Mouse (Mus musculus) megakaryocyte, adult 5-6 weeks (primary cell): ENCODE measurements around the gene Sgce. TPM values are rescaled to one million over a fixed set of nuclear protein-coding genes. Genes with fewer than 3 reads are reported as not detected.

Experiments
- ATAC-seq: 2 replicates; pipeline ENCODE4 v1.8.0; 2016; ENCODE audit warnings: mild to moderate bottlenecking, inconsistent platforms; ENCODE audit not compliant: poor library complexity, severe bottlenecking
- total RNA-seq, 2 experiments: library from RNA; stranded (forward) in 1 of 2; stranded (reverse) in 1 of 2; fragments of 153-499, 151-499 nt in 1 of 2; fragments of 221-1000, 200-1000 nt in 1 of 2; gene quantifications; 2 replicates each; pipeline versions ENCODE4 v1.2.3 to v1.2.4; 2015 to 2017

Gene Sgce
- total RNA-seq, 2 experiments from 2014 or later = not detected

DNA sequence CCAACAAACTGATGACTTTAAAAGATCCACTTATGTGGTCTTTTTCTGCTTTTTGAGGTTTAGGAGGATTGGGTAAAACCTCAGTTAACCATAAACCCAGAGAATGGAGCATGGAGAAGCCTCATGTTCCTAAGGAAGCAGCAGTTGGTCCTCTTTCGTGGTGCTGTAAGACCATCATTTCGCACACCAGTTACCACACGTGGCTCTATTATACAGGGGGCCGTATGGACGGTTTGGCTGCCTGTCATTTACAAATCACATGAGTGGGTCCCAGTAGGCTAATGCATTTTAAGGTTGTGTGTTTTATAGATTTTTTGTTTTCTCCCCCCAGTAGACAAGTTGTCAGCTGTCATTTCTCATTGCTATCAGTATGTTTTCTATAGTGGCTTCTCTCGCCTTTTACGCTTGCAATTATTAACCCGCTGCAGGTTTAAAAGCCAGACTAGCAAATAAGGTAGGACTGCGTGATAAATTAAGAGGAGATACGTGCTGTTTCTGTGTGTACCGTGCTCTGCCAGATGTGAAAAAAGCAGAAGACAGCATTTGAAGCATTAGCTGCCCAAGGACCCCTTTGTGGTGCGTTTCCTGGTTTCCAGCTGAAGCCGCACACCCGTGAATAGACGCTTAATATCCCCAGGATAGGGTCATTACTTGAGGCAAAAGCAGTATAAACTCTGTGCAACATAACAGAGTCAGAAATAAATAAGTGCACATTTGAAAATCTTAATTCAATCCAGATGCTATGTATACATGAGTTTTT lies 22.8 kb downstream of the Sgce start:
- ATAC-seq = no peak

DNA sequence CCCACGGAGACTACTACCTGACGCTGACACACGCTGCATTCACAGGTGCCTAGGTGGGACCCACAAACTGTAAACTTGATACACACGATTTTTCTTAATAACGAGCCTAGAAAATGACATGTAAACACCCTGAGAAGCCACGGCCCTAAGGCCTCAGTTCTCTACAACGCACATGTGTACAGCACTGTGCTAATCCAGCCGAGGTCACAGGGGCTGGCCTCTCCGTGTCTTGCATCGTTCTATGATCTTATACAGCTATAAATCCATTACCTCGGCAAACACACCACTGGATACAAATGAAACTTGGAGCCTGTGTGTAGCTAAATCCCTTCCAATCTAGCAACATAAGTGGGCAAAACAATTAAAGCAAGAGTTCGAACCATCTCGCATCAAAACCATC lies 24.3 kb downstream of the Sgce start:
- ATAC-seq = no peak

DNA sequence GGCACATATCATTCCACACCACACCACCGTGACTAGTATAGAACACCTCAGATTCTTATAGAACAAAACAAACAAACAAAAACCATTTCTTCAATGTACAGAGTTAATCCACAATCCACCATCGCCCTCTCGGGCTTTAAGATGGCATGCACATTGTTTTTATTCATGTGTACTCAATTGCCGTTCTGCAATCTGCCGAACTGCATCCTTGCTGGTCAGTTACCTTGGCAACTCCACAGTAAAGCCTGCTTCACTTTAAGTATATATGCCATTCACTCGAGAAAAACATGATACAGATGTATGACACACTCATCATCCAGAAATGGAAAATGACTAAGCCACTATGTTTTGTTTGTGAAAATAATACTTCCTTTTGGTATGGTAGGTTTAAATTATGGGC lies 24.9 kb downstream of the Sgce start:
- ATAC-seq = no peak

DNA sequence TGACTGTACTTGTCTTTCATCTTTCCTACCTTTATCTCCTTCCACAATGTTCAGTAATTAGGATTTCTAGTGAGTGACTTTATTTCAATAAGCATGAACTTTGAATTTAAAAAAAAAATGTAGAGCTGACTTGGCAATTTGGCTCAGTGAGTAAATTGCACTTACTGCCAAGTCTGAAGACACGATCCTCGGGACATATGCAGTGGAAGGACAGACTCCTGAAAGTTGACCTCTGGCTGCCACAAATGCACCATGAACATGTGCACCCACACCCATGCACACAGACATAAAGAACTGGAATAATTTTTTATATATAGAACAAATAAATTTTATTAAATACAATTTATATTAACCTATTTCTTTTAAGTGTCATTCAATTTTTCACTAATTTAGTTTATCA lies 29.7 kb downstream of the Sgce start:
- ATAC-seq = no peak

DNA sequence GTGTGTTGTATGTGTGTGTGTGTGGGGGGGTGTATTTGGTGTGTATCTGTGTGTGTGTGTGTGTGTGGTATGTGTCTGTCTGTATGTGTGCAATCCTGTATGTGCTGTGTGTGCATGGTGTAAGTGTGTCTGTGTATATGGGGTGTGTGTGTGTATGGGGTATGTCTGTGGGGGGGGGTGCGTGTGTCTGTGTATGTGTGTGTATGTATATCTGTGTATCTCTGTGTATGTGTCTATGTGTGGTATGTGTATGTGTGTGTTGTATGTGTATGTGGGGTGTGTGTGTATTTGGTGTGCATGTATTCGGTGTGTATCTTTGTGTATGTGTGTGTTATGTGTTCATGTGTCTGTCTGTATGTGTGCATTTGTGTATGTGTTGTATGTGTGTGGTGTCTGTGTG lies 30.8 kb downstream of the Sgce start:
- no peak for ATAC-seq

DNA sequence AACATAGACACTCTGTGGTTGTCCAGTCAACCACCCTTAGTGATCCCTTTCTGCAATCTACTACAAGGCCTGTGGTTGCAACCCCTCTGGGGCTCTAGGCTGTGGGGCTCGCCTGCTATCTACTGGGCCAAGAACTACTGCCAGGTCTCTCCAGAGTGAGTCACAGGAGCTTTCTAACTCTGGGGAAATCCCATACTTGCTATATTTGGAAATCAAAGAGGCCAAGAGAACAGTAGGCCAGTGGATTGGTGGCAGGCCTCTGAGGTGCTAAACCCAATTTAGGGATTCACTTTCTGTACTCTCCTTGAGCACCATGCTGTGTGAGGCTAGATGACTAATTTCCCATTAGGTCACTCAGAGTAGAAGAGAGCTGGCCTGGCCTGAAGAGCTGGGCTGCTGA lies 38.0 kb downstream of the Sgce start:
- ATAC-seq = no peak

DNA sequence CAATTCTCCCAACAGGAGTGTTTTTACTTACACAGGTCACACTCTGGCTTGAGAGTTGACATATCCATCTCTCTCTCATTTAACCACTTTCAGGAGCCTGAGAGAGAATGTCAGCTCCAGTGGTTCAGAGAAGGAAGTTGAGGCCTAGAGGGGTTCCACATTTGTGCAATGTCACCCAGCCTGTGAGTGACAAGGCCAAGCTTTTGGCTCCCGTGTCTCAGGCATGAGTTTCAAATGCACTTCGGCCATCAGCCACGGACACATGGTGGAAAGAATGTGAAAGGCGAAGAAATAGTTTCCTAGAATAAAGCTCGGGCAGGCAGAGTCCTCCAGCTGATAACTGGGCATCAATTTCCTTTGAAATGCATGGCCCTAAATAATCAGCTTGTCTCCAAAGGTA lies 40.6 kb downstream of the Sgce start:
- no peak for ATAC-seq

DNA sequence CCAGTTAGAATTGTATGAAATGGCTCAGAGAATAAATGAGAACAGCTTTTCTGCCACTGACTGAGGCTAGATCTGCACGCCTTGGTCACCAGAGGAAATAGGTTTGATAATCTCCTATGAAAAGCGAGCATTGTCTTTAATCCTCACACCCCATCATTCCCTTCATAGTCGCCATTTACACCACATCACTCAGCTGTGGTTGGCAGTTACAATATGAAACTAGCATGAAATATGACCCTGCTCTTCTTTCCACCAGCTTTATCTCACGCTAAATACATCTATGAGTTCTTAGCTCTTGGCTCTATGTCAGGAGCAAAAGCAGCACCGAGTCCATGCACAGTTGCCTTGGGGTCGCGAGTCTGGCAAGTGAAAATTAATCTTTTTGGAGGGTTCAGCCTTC lies 43.1 kb downstream of the Sgce start:
- ATAC-seq = no peak

DNA sequence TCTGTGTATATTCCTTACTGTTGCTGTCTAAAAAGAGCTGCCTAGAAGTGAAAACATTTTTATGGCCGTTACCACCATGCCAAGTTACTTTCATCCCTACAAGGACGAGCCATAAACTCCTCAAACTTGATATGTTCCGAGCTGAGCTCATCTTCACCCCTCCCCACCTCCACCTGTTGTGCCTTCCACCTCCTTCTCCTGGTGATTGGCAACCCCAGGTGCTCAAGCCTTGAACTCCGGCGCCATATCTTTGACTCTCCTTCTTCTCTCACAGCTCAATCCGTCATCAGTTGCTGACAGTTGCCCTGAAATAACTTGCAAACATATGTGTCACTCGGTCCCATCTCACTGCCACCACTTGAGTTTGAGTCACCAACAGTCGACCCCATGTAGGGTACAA lies 45.4 kb downstream of the Sgce start:
- no peak for ATAC-seq

DNA sequence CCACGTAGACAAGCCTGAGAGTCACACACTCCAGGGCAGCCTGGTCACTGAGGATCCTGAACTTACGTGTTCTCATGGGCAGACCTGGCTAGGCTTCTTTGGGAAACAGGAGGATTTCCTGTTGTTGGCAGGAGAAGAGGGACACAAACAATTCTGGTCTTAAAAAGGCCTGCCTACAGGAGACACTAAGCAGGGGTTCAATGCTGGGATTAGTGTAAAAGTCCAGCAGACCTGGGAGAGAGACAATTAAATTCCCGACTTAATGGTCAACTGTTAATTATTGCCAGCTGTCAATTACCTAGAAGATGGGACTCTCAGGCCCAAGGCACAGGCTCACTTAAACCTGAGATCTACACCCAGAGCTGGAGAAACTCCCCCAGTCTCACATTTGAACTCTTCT lies 51.2 kb downstream of the Sgce start:
- no peak for ATAC-seq

DNA sequence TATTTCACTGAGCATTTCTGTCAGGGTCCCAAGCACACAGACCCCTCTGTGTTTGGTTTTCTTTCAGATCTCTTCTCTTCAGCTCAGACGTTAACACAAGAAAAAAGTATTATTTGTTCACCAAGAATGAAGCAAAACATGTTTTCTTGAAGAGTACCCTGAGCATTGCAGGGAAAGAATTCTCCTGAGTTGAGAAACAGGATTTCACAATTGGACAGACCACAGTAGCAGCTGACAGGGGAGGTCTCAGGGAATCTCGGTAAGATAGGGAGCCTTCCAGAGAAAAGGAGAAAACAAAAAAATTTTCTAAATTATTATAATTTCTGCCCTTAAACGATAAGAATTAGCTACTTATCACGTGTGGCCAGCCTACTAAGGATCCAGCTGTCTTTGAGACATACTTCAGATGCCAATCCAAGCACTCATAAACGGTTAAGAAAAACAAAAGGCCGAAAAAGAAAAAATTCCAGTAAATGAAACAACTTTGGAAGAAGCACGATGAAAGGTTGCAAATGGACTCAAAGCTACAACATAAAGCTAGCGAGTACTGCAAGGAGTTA lies 52.3 kb downstream of the Sgce start:
- no peak for ATAC-seq

DNA sequence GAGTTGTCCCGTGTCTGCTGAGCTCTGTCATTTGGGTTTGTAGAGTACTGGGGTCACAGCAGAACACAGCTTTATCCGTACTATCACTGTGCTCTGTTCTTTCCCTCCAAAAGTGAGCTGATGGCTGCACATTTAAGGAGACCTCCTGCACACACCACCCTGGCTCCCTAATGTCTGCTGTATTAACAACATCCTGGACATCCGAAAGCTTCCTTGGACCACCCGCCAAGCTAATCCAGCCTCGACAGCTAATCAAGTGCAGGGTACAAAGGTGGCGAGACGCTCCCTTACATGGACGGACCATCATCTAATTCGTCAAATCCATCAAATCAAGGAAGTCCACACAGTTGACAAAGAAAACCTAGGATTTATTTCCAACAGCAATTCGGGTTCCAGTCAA lies 53.5 kb downstream of the Sgce start:
- no peak for ATAC-seq

DNA sequence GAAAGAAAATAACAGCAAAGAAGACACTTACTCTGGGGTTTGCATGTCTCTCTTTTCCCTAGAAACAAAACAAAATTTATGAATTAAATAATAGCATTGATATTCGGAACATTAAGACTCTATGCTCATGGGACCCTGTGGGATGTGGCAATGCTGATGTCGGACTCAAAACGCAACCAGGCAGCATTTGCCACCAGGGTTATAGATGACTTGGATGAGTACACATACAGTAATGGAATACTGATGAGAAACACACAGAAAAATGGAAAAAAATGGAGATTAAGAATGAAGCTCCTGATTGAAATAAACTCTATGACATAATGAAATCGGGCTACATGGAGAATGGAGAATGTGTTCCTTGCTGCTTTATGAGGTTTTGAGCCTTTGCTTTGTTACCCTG lies 56.6 kb downstream of the Sgce start:
- ATAC-seq = no peak

DNA sequence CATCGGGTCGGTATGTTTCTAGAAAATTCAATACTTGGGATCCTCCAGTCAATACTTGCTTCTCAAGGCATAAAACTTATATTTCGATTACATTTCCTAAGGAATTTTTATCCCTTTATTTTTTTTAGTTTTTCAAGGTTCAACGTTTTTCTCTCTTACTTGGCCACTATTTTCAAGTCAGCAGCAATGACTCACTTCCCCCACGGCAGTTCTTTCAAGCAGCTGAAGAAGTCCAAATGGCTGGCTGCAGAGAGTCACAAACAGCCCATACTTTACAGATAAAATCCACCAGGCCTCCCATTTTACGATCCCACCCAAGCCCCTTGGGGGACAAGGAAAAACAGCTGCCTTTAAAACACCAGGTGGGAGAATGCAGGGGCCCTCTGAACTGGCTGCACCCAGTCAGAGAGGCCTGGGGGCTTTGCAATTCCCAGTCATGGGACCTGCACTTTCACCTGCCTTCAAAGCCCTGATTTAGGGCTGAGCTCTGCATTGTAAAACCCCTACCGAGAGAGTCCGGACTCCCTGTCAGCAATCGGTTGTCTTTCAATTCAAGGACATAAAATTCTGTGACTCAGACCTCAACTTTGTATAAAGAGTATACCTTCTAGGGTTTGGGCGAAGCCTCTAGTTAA lies 62.2 kb downstream of the Sgce start:
- ATAC-seq = no peak

DNA sequence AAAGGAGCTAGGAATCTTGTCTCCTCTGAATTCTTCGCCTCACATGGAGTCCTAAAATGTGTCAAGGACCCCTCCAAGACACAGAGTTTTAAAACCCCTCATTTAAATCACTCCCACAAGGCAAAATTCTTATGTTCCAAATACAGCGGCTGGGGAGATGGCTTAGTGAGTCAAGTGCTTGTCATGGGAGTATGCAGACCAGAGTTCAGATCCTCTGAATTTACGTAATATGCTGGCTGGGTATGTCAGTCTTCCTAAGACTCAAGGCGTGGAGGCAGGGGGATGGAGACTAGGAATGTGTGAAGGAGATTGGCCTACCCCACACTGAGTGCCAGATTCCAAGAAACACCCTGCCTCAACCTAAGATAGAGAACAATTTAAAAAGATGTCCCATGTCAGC lies 66.4 kb downstream of the Sgce start:
- ATAC-seq = no peak

DNA sequence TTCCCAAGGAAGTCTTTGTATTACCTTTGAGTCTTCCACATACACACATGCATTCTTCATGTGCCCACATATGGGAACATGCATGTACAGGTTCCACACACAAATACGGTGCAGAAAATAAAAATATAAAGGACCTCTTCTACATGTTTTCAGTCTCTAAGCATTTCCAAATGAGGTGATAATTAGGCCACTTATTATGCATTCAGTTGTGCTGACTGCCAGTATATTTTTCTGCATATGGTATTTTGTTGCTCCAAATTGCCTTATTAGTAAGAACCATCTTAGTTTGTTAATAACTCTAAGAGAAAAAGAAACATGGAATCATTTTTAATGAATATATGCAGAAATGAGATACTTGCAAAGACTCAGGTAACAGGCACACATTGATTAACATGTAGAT lies 67.0 kb downstream of the Sgce start:
- no peak for ATAC-seq

DNA sequence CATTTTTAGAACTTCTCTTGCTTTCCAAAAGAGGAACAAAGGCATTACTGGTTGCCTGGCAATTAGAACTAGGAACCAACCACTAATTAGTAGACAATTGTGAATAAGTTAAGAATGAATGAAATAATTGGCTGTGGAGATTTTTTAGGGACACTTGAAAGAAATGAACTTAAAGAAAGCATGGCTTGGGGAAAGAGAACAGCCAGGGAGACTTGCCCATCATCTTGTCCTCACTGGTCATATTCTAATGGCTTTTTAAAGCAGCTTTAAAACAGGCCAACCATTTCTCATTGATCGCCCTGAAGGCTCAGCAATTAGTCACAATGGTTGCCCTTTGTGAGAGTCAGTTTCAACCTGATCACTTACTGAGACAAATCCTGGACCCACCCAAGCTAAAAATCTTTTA lies 69.6 kb downstream of the Sgce start:
- ATAC-seq = no peak

DNA sequence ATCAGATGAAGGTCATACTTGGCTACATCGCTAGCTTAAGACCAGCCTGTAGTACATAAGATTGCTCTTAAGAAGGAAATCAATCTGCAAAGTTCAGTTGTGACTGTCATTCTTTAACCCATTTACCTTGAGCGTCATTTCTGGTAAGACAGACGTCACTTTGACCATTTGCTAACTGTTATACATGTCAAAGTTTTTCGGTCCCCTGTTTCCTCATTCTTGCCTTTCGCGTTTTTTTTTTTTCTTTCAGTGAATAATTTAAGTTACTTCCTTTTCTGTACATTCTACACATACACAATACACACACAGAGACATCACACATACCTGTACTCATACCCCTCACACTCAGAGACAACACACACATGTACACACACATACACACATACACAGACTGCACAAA lies 81.9 kb downstream of the Sgce start:
- ATAC-seq = peak; percentile 43; the same call in 1 of the 2 replicates

DNA sequence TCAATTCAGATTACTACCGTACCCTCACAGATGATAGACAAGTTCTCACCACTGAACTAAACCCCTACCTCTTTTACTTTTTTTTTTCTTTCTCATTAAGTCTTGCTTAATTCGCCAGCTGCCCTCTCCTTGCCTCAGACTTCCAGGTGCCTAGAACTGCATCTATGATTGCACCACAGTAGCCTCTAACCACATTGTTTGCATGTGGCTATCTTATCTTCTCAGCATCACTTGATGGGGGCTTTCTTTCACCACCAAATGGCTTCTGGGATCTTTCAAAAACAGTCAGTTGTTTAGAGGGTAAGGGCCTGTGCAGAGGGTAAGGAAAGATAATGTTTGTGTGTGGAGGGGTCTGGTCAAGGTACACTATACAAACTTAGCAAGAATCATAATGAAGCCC lies 82.7 kb downstream of the Sgce start:
- ATAC-seq = peak; percentile 74

DNA sequence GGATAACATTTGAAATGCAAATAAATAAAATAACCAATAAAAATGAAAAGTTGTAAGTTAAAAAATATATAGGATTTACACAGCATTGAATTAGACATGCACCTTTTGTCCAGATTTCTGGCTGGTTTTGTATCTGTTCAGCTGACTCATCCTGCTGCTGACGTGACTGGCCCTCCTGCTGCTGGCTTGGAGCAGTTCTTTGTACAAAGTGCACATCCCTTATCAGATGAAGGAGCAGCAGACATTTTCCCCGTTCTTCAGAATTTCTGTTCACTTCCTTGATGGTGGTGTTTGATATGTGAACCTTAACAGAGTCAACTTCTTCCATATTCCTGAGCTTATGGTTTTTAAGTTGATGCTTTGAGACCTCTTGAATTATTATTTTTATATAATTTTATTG lies 83.5 kb downstream of the Sgce start:
- ATAC-seq = 0 out of 2 replicates have a peak, but pooled peaks have one; percentile 29

DNA sequence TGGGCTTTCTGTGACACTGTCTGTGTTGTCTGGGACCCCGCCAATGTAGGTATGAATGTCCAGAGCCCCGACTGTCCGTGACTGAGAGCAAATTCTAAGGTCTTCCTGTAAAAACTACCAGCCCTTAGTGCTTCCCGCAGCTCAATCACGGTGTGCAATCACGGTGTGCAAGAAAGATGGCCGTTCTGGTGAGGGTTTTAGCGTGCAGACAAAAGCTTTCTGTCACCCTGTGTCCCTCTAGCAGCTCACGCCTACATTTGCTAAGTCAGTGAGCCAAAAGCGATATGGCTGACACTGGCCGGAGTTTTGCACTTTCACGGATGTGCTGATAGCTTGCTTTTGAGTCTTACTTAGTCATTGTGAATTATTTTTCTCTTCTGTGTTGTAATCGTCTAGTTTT lies 88.1 kb downstream of the Sgce start:
- no peak for ATAC-seq

DNA sequence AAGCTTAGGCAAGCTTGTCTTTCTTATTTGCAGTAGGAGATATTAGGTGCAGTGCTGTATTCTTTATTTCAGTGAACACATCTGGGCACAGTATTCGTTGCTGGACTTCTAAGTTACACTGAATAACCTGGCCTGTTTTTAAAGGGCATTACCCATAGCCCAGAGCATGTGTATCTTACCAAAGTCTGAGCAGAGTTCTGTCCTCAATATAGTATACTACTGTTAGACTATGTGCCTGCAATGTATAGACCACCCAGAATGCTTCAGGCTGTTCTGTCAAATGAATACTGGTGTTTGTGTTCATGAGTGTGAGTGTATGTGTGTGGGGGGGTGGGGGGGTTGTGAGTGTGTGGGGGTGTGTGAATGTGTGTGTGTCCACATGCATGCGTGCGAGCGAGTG lies 91.1 kb downstream of the Sgce start:
- no peak for ATAC-seq
